Mouse (Mus musculus) ES-E14 (cell line): ENCODE measurements around the gene E030018B13Rik. TPM values are rescaled to one million over a fixed set of nuclear protein-coding genes. Genes with fewer than 3 reads are reported as not detected.

ENCODE experiments used
- DNase-seq: peaks from one replicate; pipeline ENCODE4 v3.0.0-alpha.2; 2013; ENCODE audit warnings: low read depth, low spot score
- H3K27ac ChIP-seq: 2 replicates; pipeline ENCODE4 v1.5.1; 2012; ENCODE audit warnings: low read depth, mild to moderate bottlenecking, low read length, moderate library complexity, mixed read lengths; ENCODE audit not compliant: poor library complexity, insufficient read depth, severe bottlenecking
- H3K36me3 ChIP-seq: 2 replicates; pipeline ENCODE4 v1.6.1; 2012; ENCODE audit warnings: mild to moderate bottlenecking, low read length, moderate library complexity, mixed read lengths; ENCODE audit not compliant: control insufficient read depth, poor library complexity, insufficient read depth, severe bottlenecking
- H3K4me1 ChIP-seq, 2 experiments: fragments of 150-350 bp in 1 of 2; sonication (generic) in 1 of 2; 2 replicates each; pipeline ENCODE4 v1.6.1; 2012; ENCODE audit warnings: low read length in 2 of 2, mild to moderate bottlenecking in 1 of 2, mixed read lengths in 1 of 2; ENCODE audit not compliant: control insufficient read depth in 2 of 2, insufficient read depth in 2 of 2, poor library complexity in 1 of 2
- H3K4me3 ChIP-seq, 2 experiments: fragments of 150-350 bp in 1 of 2; sonication (generic) in 1 of 2; 2 replicates each; pipeline ENCODE4 v1.5.1; 2012; ENCODE audit warnings: low read length in 2 of 2, low read depth in 1 of 2, mild to moderate bottlenecking in 1 of 2, mixed read lengths in 1 of 2; ENCODE audit not compliant: insufficient read depth in 1 of 2, poor library complexity in 1 of 2, severe bottlenecking in 1 of 2
- H3K9ac ChIP-seq: 2 replicates; pipeline ENCODE4 v1.6.1; 2012; ENCODE audit warnings: low read depth, mild to moderate bottlenecking, low read length, mixed read lengths; ENCODE audit not compliant: poor library complexity, insufficient read depth, severe bottlenecking
- H3K9me3 ChIP-seq: fragments of 150-350 bp; sonication (generic); 2 replicates; pipeline ENCODE4 v1.6.1; 2012; ENCODE audit warnings: low read depth, mild to moderate bottlenecking, low read length; ENCODE audit not compliant: control insufficient read depth, insufficient read depth
- CHD2 ChIP-seq: IDR thresholded peaks from 2 replicates; pipeline ENCODE4 v1.6.1; 2014; ENCODE audit warnings: mild to moderate bottlenecking, low read depth, low read length, inconsistent platforms
- HCFC1 ChIP-seq: IDR thresholded peaks from 2 replicates; pipeline ENCODE4 v1.6.1; 2012; ENCODE audit warnings: low read length, inconsistent platforms, borderline replicate concordance; ENCODE audit not compliant: insufficient read depth
- MAFK ChIP-seq: IDR thresholded peaks from 2 replicates; pipeline ENCODE4 v1.6.1; 2014; ENCODE audit warnings: mild to moderate bottlenecking, low read depth, low read length, inconsistent platforms; ENCODE audit not compliant: insufficient read depth
- ZC3H11A ChIP-seq: IDR thresholded peaks from 2 replicates; pipeline ENCODE4 v1.6.1; 2012; ENCODE audit warnings: low read depth, mild to moderate bottlenecking, inconsistent platforms, low read length, borderline replicate concordance
- ZNF384 ChIP-seq: IDR thresholded peaks from 2 replicates; pipeline ENCODE4 v1.6.1; 2012; ENCODE audit warnings: low read depth, low read length, inconsistent platforms
- in situ Hi-C, 2 experiments: fragments of 600-800 bp; cut with MboI; formaldehyde crosslinking; loops; one replicate each; pipeline ENCODE4 v1.15.1; 2025; ENCODE audit warnings: low sequenced_read_pairs in 2 of 2, inconsistent platforms in 1 of 2; ENCODE audit not compliant: unreplicated experiment in 2 of 2
- total RNA-seq: library from RNA; depleted of rRNA; stranded (reverse); fragments of 300-350 nt; gene quantifications from 2 replicates; pipeline ENCODE4 v1.2.3, GENCODE M21; 2012

The E030018B13Rik gene
- total RNA-seq, 1 experiment: not detected

DNA sequence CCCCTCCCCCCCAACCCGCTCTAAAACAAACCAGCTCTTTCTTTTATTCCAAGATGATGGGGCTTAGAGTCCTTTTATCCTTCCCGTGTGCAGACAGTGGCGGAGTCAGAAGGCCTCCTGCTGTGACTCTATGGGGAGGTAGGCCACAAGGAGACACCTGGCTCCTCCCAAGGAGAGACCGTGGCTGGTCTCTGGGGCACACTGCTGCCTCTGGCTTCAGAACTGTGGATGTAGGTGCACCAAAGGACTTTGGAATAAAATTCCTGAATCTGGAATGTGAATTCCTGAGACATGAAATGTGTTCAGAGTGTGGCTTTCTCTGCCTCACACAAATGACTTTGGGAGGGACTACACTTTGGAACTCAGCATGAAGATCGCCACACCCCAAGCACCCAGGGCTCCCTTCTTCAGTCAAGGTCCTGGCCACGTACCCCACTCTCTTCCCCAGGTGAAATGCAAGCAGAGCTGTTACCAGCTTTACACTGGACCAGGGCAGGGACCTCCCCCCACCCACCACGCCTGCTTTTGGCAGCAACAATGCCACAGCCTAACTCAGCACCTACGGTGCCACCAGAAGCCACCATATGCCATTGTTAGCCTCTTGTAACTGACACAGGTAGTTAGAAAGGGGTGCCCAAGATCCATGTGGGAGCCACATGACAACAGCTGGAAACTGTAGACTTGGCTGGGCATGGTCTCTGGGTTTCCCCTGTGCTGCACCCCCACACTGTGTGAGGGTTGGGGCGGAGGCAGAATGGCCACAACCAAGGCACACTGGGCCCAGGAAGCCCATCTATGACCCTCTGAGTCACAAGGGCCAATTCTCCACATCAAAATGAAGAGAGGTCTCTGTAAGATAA is 27.3 kb upstream of the E030018B13Rik start:
- H3K4me1 ChIP-seq: peaks cover 13 to 45% of the 10 kb centered on the region in 2 experiments; a peak in 3 of 4 replicates
- no peak overlapping the region for H3K9ac ChIP-seq
- TF ChIP-seq ZC3H11A (no peak), CHD2 (no peak), ZNF384 (no peak), MAFK (no peak)
- no peak overlapping the region for H3K4me3 ChIP-seq
- peak overlapping the region; percentile 50 for H3K27ac ChIP-seq
- DNase-seq: peak; percentile 80
- H3K9me3 ChIP-seq: no peaks in the 10 kb centered on the region
- in situ Hi-C loops: no loop called here
- H3K36me3 ChIP-seq: peaks cover 14% of the 10 kb centered on the region; the same call in 1 of the 2 replicates

DNA sequence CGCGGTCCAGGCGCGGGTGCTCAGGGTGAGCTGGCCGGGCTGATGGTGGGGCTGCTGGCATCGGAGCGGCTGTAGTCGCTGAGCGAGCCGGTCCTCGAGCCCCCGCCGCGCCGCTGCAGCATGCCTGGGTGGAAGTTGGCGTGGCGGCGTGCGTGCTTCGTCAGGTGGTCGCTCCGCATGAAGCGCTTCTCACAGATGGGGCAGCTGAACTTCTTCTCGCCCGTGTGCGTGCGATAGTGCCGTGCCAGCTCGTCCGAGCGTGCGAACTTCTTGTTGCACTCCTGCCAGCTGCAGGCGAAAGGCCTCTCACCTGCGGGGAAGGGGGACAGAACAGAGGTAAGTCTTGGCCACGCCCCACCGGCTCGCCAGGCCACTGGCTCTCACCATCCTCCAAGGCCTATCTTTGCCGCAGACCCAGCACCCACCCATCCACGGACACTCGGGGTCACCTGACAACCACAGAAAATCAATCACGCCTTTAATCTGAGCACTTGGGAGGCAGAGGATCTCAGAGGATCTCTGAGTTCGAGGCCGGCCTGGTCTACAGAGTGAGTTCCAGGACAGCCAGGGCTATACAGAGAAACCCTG is 25.1 kb upstream of the E030018B13Rik start:
- TF ChIP-seq MAFK (no peak), CHD2 (no peak), HCFC1 (no peak), ZC3H11A (no peak), ZNF384 (no peak)
- DNase-seq: no peak
- Histone ChIP-seq H3K27ac (no peak overlapping the region), H3K9me3 (no peaks in the 10 kb centered on the region), H3K36me3 (peaks cover 14% of the 10 kb centered on the region; the same call in 1 of the 2 replicates), H3K9ac (no peak overlapping the region; the same call in 1 of the 2 replicates), H3K4me3 (peak overlapping the region; percentile 26 to 43; a peak in 3 of 4 replicates), H3K4me1 (peaks cover 13 to 50% of the 10 kb centered on the region in 2 experiments; a peak in 3 of 4 replicates)
- in situ Hi-C loops: no loop called here

DNA sequence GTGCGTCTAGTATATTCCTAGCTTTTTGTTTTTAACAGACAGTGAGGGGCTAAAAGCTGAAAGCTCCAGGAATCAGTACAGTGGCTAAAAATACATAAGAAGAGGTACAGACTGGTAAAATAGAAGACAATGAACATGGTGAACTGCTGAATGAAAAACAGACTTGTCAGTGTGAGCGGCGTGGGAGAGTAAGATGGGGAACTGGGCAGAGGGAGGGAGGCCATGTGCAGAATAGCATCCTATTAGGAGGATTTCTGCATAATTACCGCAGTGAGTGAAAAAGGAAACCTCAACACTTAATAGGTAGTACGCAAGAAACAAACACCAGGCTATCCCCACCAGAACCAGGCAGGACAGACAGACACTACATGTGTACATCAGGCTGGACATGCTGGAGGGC is 23.5 kb upstream of the E030018B13Rik start:
- no peak overlapping the region for H3K9ac ChIP-seq
- H3K27ac ChIP-seq: no peak overlapping the region
- TF ChIP-seq ZC3H11A (no peak), CHD2 (no peak), HCFC1 (no peak), ZNF384 (no peak), MAFK (no peak)
- in situ Hi-C loops: no loop called here
- peaks cover 14% of the 10 kb centered on the region; the same call in 1 of the 2 replicates for H3K36me3 ChIP-seq
- H3K4me3 ChIP-seq: no peak overlapping the region
- H3K4me1 ChIP-seq: peaks cover 7 to 46% of the 10 kb centered on the region in 2 experiments; a peak in 3 of 4 replicates
- no peaks in the 10 kb centered on the region for H3K9me3 ChIP-seq
- no peak for DNase-seq

DNA sequence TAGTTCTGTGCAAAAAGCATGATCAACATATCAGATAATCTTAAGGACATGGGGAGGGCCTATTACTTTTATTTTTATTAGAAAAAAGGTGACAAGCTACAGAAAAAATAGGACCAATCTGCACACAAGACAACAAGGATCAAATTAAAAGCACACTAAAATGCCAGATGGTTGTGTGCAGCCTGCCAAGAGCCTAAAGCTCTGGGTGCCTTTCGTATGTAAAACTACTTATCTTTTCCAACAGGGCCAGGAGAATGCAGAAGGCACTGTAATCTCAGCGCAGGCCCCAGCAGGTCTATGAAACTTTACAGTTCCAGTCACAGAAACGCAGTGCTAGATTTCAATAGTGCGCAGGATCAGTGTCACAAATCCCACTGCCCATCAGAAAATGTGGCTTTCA is 22.9 kb upstream of the E030018B13Rik start:
- Histone ChIP-seq H3K9me3 (no peaks in the 10 kb centered on the region), H3K9ac (no peak overlapping the region), H3K4me3 (no peak overlapping the region), H3K4me1 (peaks cover 5 to 42% of the 10 kb centered on the region in 2 experiments; a peak in 2 of 4 replicates), H3K36me3 (peaks cover 14% of the 10 kb centered on the region; the same call in 1 of the 2 replicates), H3K27ac (no peak overlapping the region)
- in situ Hi-C loops: no loop called here
- no peak for TF ChIP-seq HCFC1
- TF ChIP-seq CHD2: no peak
- TF ChIP-seq ZNF384: no peak
- no peak for TF ChIP-seq ZC3H11A
- TF ChIP-seq MAFK: no peak
- DNase-seq: no peak
